Mouse (Mus musculus): Measurements from ENCODE around the gene Plk2. TPM values are rescaled to one million over a fixed set of nuclear protein-coding genes. Genes with fewer than 3 reads are reported as not detected.
"Not testable (repeated sequence)": the region's sequence is repeated elsewhere in the genome, so short reads cannot be mapped to it uniquely, and the experiment has no call there.

Gene Plk2
- polyA plus RNA-seq, 1 experiment from 2014 or later, result 196 TPM

DNA sequence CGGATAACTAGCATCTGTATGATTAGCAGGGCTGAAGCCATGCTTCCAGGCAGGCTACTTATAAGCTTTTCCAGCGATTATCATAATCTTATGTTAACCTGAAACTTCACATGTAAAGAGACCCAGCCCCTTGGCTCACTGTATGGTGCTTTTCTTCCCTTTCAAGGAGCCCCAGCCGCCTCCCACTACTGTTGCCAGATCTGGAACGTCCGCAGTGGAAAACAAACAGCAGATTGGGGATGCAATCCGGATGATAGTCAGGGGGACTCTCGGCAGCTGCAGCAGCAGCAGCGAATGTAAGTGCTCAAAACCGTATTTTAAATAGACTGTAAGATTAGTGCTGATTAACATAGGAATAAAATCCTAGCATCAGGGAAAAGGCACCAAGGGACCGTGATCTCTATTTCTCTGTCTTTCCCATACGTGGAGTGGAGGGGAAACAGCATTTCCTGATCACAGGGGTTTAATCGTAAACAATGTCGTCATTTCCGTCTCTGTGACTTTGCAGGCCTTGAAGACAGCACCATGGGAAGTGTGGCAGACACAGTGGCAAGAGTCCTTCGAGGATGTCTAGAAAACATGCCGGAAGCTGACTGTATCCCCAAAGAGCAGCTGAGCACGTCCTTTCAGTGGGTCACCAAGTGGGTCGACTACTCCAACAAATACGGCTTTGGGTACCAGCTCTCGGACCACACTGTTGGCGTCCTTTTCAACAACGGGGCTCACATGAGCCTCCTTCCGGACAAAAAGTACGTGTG lies 3.8 kb downstream of the Plk2 start:
- peaks cover 45% of the 10 kb centered on the region for H3K36me3 ChIP-seq (ENCODE audit: control insufficient read depth, insufficient read depth, low read length)
- ATAC-seq (ENCODE audit: low FRiP score, low TSS enrichment) (no peak), DNase-seq (no peak)
- 73% methylated on average over 24 of the region's 24 CpGs for WGBS
- H3K4me2 ChIP-seq (ENCODE audit: low read length), result peak overlapping the region; percentile 98
- H3K9ac ChIP-seq (replicated peaks; ENCODE audit: low read length), result no peak overlapping the region
- H3K27ac ChIP-seq (replicated peaks; ENCODE audit: low read depth, low read length), result no peak overlapping the region
- H3K4me1 ChIP-seq (ENCODE audit: control insufficient read depth, insufficient read depth, low read length), result peaks cover 8% of the 10 kb centered on the region
- peak overlapping the region; percentile 23 for H3K4me3 ChIP-seq (replicated peaks; ENCODE audit: low read depth, low read length)
- peaks cover 6% of the 10 kb centered on the region; the same call in 1 of the 2 replicates for H3K9me3 ChIP-seq (ENCODE audit: control insufficient read depth, low read length)
- no peaks in the 10 kb centered on the region for H3K27me3 ChIP-seq (ENCODE audit: control insufficient read depth, insufficient read depth, low read length)

DNA sequence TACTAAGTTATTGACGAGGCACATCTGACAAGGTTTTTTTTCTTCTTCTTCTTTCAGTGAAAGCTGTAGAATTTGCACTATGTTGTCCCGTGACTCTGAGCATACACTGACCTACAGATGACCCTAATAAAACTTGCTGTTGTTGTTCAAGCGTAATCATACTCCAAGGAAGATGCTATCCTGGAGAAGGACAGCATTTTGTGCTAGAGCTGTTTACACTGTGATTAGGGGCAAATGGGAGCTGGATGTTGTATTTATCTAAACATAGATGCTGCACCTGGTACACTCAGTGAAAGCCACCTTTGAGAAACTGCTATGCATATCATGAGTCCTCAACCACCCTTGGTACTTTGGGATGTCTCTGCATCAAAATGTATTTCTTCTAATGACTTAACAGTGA lies 6.6 kb downstream of the Plk2 start:
- peaks cover 6% of the 10 kb centered on the region; the same call in 1 of the 2 replicates for H3K9me3 ChIP-seq (ENCODE audit: control insufficient read depth, low read length)
- H3K36me3 ChIP-seq (ENCODE audit: control insufficient read depth, insufficient read depth, low read length), result peaks cover 45% of the 10 kb centered on the region
- H3K4me2 ChIP-seq (ENCODE audit: low read length), result no peak overlapping the region
- H3K27me3 ChIP-seq (ENCODE audit: control insufficient read depth, insufficient read depth, low read length), result no peaks in the 10 kb centered on the region
- no peak overlapping the region for H3K9ac ChIP-seq (replicated peaks; ENCODE audit: low read length)
- peaks cover 8% of the 10 kb centered on the region for H3K4me1 ChIP-seq (ENCODE audit: control insufficient read depth, insufficient read depth, low read length)
- no peak overlapping the region for H3K27ac ChIP-seq (replicated peaks; ENCODE audit: low read depth, low read length)
- no peak for DNase-seq
- 94% methylated on average over 3 of the region's 3 CpGs for WGBS
- H3K4me3 ChIP-seq (replicated peaks; ENCODE audit: low read depth, low read length), result no peak overlapping the region
- ATAC-seq (ENCODE audit: low FRiP score, low TSS enrichment), result no peak

DNA sequence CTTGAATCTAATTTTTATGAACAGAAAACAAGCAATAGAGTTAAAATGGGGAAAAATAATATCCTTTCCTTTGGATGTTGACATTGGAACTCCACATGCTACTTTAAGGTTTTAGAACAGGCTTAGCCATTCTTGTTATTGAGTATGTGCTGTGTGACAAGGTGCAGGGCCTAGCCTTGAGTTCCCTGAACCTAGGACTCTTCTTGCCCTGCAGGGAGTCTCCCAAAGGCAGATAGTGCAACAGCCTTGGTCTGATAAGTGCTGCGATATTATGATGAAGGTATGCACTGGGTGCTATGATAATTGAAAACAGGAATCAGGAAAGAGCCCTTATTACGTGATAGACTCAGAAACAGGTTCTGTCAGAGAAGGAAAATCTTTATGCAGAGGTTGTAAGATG lies 7.0 kb downstream of the Plk2 start:
- DNase-seq, result no peak
- H3K27ac ChIP-seq (replicated peaks; ENCODE audit: low read depth, low read length), result no peak overlapping the region
- peaks cover 6% of the 10 kb centered on the region; the same call in 1 of the 2 replicates for H3K9me3 ChIP-seq (ENCODE audit: control insufficient read depth, low read length)
- H3K4me1 ChIP-seq (ENCODE audit: control insufficient read depth, insufficient read depth, low read length), result peaks cover 6% of the 10 kb centered on the region
- no peaks in the 10 kb centered on the region for H3K27me3 ChIP-seq (ENCODE audit: control insufficient read depth, insufficient read depth, low read length)
- ATAC-seq (ENCODE audit: low FRiP score, low TSS enrichment), result no peak
- no peak overlapping the region for H3K9ac ChIP-seq (replicated peaks; ENCODE audit: low read length)
- H3K36me3 ChIP-seq (ENCODE audit: control insufficient read depth, insufficient read depth, low read length), result peaks cover 42% of the 10 kb centered on the region
- no peak overlapping the region for H3K4me3 ChIP-seq (replicated peaks; ENCODE audit: low read depth, low read length)
- no peak overlapping the region for H3K4me2 ChIP-seq (ENCODE audit: low read length)
- 95% methylated on average over 2 of the region's 2 CpGs for WGBS

DNA sequence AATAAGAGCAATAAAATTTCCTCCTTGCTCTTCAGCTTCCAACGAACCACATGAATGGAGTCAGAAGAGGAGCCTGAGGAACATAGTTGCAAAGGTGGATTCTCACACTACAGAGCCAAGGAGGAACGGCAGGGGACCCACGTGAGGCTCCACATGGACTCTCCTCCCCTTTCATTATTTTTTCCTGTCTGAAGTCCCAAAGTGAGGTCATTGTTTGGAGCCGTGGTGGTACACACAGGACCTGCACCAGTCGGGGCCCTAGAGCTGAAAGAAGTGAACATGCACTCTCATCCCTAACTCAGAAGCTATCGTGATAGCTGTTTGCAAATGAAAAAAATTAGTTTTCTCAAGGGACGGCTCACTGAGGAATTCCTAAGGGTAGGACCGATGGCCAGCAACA lies 9.2 kb downstream of the Plk2 start:
- Histone ChIP-seq H3K4me1 (ENCODE audit: control insufficient read depth, insufficient read depth, low read length) (no peaks in the 10 kb centered on the region), H3K36me3 (ENCODE audit: control insufficient read depth, insufficient read depth, low read length) (peaks cover 22% of the 10 kb centered on the region), H3K9me3 (ENCODE audit: control insufficient read depth, low read length) (peaks cover under 1% of the 10 kb centered on the region; the same call in 1 of the 2 replicates), H3K9ac (replicated peaks; ENCODE audit: low read length) (no peak overlapping the region), H3K4me3 (replicated peaks; ENCODE audit: low read depth, low read length) (no peak overlapping the region), H3K27me3 (ENCODE audit: control insufficient read depth, insufficient read depth, low read length) (no peaks in the 10 kb centered on the region), H3K27ac (replicated peaks; ENCODE audit: low read depth, low read length) (no peak overlapping the region), H3K4me2 (ENCODE audit: low read length) (no peak overlapping the region)
- ATAC-seq (ENCODE audit: low FRiP score, low TSS enrichment) (no peak), DNase-seq (no peak)
- WGBS, result 84% methylated on average over 8 of the region's 8 CpGs

DNA sequence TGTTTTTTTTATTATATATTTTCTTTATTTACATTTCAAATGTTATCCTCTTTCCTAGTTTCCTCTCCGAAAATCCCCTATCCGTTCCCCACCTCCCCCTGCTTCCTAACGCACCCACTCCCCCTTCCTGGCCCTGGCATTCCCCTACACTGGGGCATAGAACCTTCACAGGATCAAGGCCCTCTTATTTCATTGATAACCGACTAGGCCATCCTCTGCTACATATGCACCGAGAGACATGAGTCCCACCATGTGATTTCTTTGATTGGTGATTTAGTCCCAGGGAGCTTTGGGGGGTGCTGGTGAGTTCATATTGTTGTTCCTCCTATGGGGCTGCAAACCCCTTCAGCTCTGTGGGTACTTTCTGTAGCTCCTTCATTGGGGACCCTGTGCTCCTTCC lies 9.8 kb downstream of the Plk2 start:
- ATAC-seq (ENCODE audit: low FRiP score, low TSS enrichment); DNase-seq; H3K4me1 ChIP-seq (ENCODE audit: control insufficient read depth, insufficient read depth, low read length); H3K9ac ChIP-seq (replicated peaks; ENCODE audit: low read length); H3K9me3 ChIP-seq (ENCODE audit: control insufficient read depth, low read length); H3K27me3 ChIP-seq (ENCODE audit: control insufficient read depth, insufficient read depth, low read length); H3K4me2 ChIP-seq (ENCODE audit: low read length); H3K27ac ChIP-seq (replicated peaks; ENCODE audit: low read depth, low read length); H3K4me3 ChIP-seq (replicated peaks; ENCODE audit: low read depth, low read length): not testable (repeated sequence)
- 87% methylated on average over 5 of the region's 5 CpGs for WGBS
- peaks cover 16% of the 10 kb centered on the region for H3K36me3 ChIP-seq (ENCODE audit: control insufficient read depth, insufficient read depth, low read length)

DNA sequence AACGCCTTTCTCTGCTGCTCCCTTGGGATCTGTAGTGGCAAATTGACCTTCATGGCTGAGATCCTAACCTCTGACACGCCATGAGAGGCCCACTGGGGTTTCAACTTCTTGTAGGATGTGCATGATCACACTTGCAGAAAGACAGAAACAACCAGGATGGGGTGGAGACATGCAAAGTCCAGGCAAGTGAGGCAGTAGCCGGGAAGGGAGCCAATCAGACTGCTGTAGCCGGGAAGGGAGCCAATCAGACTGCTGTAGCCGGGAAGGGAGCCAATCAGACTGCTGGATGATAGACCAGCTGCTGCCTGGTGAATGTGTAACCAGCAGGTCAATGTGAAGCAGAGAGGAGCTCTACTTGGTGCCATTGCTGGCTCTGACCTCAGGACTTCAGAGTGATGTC lies 11.3 kb downstream of the Plk2 start:
- no peak overlapping the region for H3K4me3 ChIP-seq (replicated peaks; ENCODE audit: low read depth, low read length)
- no peak overlapping the region for H3K9ac ChIP-seq (replicated peaks; ENCODE audit: low read length)
- no peak overlapping the region for H3K4me2 ChIP-seq (ENCODE audit: low read length)
- H3K9me3 ChIP-seq (ENCODE audit: control insufficient read depth, low read length), result no peaks in the 10 kb centered on the region
- H3K27ac ChIP-seq (replicated peaks; ENCODE audit: low read depth, low read length), result no peak overlapping the region
- peaks cover 1% of the 10 kb centered on the region for H3K36me3 ChIP-seq (ENCODE audit: control insufficient read depth, insufficient read depth, low read length)
- ATAC-seq (ENCODE audit: low FRiP score, low TSS enrichment) (no peak), DNase-seq (no peak)
- no peaks in the 10 kb centered on the region for H3K4me1 ChIP-seq (ENCODE audit: control insufficient read depth, insufficient read depth, low read length)
- no peaks in the 10 kb centered on the region for H3K27me3 ChIP-seq (ENCODE audit: control insufficient read depth, insufficient read depth, low read length)
- WGBS, result 82% methylated on average over 5 of the region's 5 CpGs

DNA sequence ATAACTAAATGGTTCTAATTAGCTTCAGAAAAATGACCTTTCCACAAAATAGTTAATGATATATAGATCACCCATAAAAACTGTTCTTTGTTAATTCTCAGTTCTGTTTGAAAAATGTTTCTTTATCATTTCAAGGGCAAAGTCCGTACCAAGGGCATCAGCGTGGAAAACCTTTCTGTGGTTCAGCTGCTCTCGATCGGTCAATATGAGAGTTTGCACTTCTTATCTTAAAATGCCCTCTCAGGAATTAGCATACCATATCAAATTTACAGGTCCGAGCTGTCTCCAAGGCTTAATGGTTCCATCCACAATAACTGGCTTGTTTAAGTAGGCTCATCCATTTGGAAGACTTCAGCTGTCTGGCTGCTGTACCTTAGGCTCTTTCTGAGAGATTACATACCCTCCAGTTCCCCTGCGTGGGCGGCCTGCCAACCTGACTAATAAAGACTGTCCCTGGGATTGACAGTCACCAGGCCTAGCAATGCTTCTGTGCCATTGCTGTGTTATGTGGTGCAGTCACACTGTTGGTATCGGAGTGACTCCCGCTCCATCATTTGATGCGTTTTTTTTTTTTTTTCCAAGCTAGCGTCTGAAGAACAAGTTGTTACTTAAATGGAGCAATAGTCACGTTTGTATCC lies 17.8 kb downstream of the Plk2 start:
- Histone ChIP-seq H3K27me3 (ENCODE audit: control insufficient read depth, insufficient read depth, low read length) (no peaks in the 10 kb centered on the region), H3K4me2 (ENCODE audit: low read length) (no peak overlapping the region), H3K36me3 (ENCODE audit: control insufficient read depth, insufficient read depth, low read length) (no peaks in the 10 kb centered on the region), H3K9me3 (ENCODE audit: control insufficient read depth, low read length) (no peaks in the 10 kb centered on the region), H3K4me1 (ENCODE audit: control insufficient read depth, insufficient read depth, low read length) (no peaks in the 10 kb centered on the region), H3K4me3 (replicated peaks; ENCODE audit: low read depth, low read length) (no peak overlapping the region), H3K9ac (replicated peaks; ENCODE audit: low read length) (no peak overlapping the region), H3K27ac (replicated peaks; ENCODE audit: low read depth, low read length) (no peak overlapping the region)
- ATAC-seq (ENCODE audit: low FRiP score, low TSS enrichment) (no peak), DNase-seq (peak; percentile 72)
- 78% methylated on average over 12 of the region's 12 CpGs for WGBS

DNA sequence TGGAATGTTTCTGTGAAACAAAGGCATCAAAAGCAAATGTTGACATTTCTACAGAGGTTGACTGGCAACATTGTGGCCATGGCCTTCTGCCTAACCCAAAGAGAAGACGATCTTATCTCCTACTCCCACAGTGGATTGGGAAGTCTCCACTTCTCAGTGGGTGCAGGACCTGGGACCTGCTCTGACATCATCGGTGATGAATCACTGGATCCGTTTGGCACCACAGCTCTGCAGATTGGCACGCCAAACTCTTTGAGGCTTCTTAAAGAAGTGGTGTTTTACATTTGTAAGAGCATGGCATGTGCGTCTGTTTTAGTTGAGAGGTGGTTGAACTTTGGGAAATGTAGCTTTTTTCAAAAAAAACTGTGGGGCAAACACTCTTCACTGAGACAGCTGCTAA lies 23.8 kb downstream of the Plk2 start:
- no peaks in the 10 kb centered on the region for H3K9me3 ChIP-seq (ENCODE audit: control insufficient read depth, low read length)
- H3K4me3 ChIP-seq (replicated peaks; ENCODE audit: low read depth, low read length), result no peak overlapping the region
- H3K27ac ChIP-seq (replicated peaks; ENCODE audit: low read depth, low read length), result no peak overlapping the region
- H3K4me2 ChIP-seq (ENCODE audit: low read length), result no peak overlapping the region
- DNase-seq (no peak), ATAC-seq (ENCODE audit: low FRiP score, low TSS enrichment) (no peak)
- H3K9ac ChIP-seq (replicated peaks; ENCODE audit: low read length), result no peak overlapping the region
- H3K4me1 ChIP-seq (ENCODE audit: control insufficient read depth, insufficient read depth, low read length), result no peaks in the 10 kb centered on the region
- WGBS, result 90% methylated on average over 5 of the region's 5 CpGs
- no peaks in the 10 kb centered on the region for H3K36me3 ChIP-seq (ENCODE audit: control insufficient read depth, insufficient read depth, low read length)
- no peaks in the 10 kb centered on the region for H3K27me3 ChIP-seq (ENCODE audit: control insufficient read depth, insufficient read depth, low read length)

DNA sequence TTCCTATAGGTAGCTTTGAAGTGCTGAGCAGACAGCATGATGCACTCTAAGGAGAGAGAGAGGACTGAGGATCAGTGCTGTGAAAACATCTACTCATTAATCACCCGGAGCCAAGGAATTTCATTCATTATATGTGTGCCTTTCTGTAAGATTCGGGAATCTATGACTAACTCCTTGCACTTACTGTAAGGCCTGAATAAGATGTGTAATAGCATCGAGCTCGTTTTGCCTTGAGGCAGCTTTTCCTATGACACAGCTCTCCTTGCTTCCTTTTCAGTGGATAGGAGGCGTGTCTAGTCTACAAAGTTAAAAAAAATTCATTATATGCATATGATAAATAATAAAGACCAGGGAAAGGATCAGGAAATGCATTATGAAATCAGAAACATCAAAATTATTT lies 24.8 kb downstream of the Plk2 start:
- Histone ChIP-seq H3K36me3 (ENCODE audit: control insufficient read depth, insufficient read depth, low read length) (no peaks in the 10 kb centered on the region), H3K9me3 (ENCODE audit: control insufficient read depth, low read length) (no peaks in the 10 kb centered on the region), H3K4me3 (replicated peaks; ENCODE audit: low read depth, low read length) (no peak overlapping the region), H3K27me3 (ENCODE audit: control insufficient read depth, insufficient read depth, low read length) (no peaks in the 10 kb centered on the region), H3K4me1 (ENCODE audit: control insufficient read depth, insufficient read depth, low read length) (no peaks in the 10 kb centered on the region), H3K27ac (replicated peaks; ENCODE audit: low read depth, low read length) (no peak overlapping the region), H3K9ac (replicated peaks; ENCODE audit: low read length) (no peak overlapping the region), H3K4me2 (ENCODE audit: low read length) (no peak overlapping the region)
- 86% methylated on average over 5 of the region's 5 CpGs for WGBS
- no peak for DNase-seq
- ATAC-seq (ENCODE audit: low FRiP score, low TSS enrichment), result no peak

Measured in midbrain, embryonic 14.5 days (tissue).